Comparison of ENCODE assay signal across 21 mouse cellular contexts in the genomic region with DNA sequence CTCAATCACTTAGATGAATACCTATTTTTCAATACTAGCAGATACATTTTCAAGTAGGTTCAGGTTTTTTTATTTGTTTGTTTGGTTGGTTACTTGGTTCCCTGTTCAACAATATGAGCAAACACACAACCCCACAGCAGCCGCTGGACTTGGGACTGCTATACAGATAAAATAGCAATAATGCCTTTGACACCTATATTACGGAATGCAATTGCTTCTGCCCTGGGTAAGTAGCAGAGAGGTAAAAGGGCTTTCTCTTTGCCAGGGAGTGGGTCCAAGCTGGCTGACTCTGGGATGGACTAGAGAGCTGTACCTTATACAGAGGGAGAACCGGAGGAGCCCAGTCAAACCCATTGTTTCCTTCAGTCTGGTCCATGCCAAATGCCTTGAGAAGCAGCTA. TPM values are rescaled to one million over a fixed set of nuclear protein-coding genes. Genes with fewer than 3 reads are reported as not detected.
A peak's percentile ranks its signal among the peaks of the same experiment; 100 is the strongest.
DNase-seq lines count a peak whose midpoint lies in the region; ATAC-seq and TF ChIP-seq lines count a peak whose summit lies in the region.
"Had no signal": no experiment of that assay in that cellular context is flagged by ENCODE, and none has a peak within 500 bp of the region (broad histone marks: within the 10 kb centered on the region; RNA-seq: fewer than 3 reads in every experiment).

No protein-coding gene starts in this region.

- ATAC-seq in intestine, embryonic 15.5 days, result peak; percentile 58
- ATAC-seq in intestine, postnatal 0 days, result peak; percentile 79
- peak; percentile 43; the same call in 1 of the 2 replicates for ATAC-seq in stomach, postnatal 0 days (ENCODE audit: low FRiP score, low TSS enrichment)
- no peak for ATAC-seq in megakaryocyte progenitor cell, adult 5-6 weeks (replicated peaks; ENCODE audit: poor library complexity)
- ATAC-seq: activated CD4-positive, CD25-positive, alpha-beta regulatory T cell, adult 4 months; forebrain, embryonic 13.5 days; forebrain, embryonic 15.5 days; Patski had no signal

- H3K4me3 ChIP-seq in intestine, embryonic 15.5 days (replicated peaks), result no peak overlapping the region
- no peak overlapping the region for H3K4me3 ChIP-seq in intestine, postnatal 0 days (ENCODE audit: low read depth, low read length)
- H3K4me3 ChIP-seq in stomach, postnatal 0 days (ENCODE audit: low read depth, low read length), result no peak overlapping the region
- H3K4me3 ChIP-seq: embryonic facial prominence, embryonic 10.5 days; embryonic facial prominence, embryonic 12.5 days; forebrain, embryonic 13.5 days; forebrain, embryonic 15.5 days had no signal

- DNase-seq in stomach, postnatal 0 days (ENCODE audit: low spot score), result no peak
- no peak for DNase-seq in yolk sac, embryonic 10.5 days (ENCODE audit: low spot score)
- DNase-seq: adrenal gland, adult 8-10 months; adrenal gland, postnatal 14 days; adrenal gland, postnatal 36 days; B cell, adult 2 months; cerebellum, adult 11-12 months; cerebellum, adult 2 months; cerebellum, adult 9-10 months; cerebellum, postnatal 25 days had no signal

- no peak for TF ChIP-seq EP300 in stomach, postnatal 0 days (optimal IDR thresholded peaks at IDR 0.05)

- H3K27ac ChIP-seq in intestine, embryonic 15.5 days, result no peak overlapping the region
- H3K27ac ChIP-seq in intestine, postnatal 0 days (ENCODE audit: low read depth, low read length), result peak overlapping the region; percentile 42
- H3K27ac ChIP-seq in stomach, postnatal 0 days (replicated peaks), result no peak overlapping the region
- H3K27ac ChIP-seq: embryonic facial prominence, embryonic 10.5 days; embryonic facial prominence, embryonic 12.5 days; forebrain, embryonic 13.5 days; forebrain, embryonic 15.5 days had no signal

- no peak for TF ChIP-seq CTCF in intestine, postnatal 0 days (IDR thresholded peaks at IDR 0.05; ENCODE audit: low read depth)
- no peak for TF ChIP-seq CTCF in stomach, postnatal 0 days (IDR thresholded peaks at IDR 0.05; ENCODE audit: low read depth)

- 86% methylated on average over 3 of the region's 3 CpGs for WGBS in intestine, embryonic 15.5 days
- 48% methylated on average over 3 of the region's 3 CpGs for WGBS in intestine, postnatal 0 days
- 81% methylated on average over 3 of the region's 3 CpGs for WGBS in stomach, postnatal 0 days

- H3K9ac ChIP-seq in intestine, embryonic 15.5 days, result no peak overlapping the region
- H3K9ac ChIP-seq in intestine, postnatal 0 days (ENCODE audit: low read depth, low read length), result no peak overlapping the region
- H3K9ac ChIP-seq in stomach, postnatal 0 days (ENCODE audit: low read length), result no peak overlapping the region
- H3K9ac ChIP-seq: embryonic facial prominence, embryonic 12.5 days; forebrain, embryonic 13.5 days; forebrain, embryonic 15.5 days had no signal

- H3K4me1 ChIP-seq in intestine, embryonic 15.5 days (replicated peaks), result peaks cover 2% of the 10 kb centered on the region; the same call in 1 of the 2 replicates
- H3K4me1 ChIP-seq in intestine, postnatal 0 days (replicated peaks; ENCODE audit: control insufficient read depth, insufficient read depth, low read length), result peaks cover under 1% of the 10 kb centered on the region; the same call in 1 of the 2 replicates
- peaks cover 3% of the 10 kb centered on the region; the same call in 1 of the 2 replicates for H3K4me1 ChIP-seq in stomach, postnatal 0 days (replicated peaks; ENCODE audit: control insufficient read depth, insufficient read depth)

- H3K4me2 ChIP-seq in intestine, embryonic 15.5 days (replicated peaks), result no peak overlapping the region
- H3K4me2 ChIP-seq in intestine, postnatal 0 days (replicated peaks; ENCODE audit: low read depth), result no peak overlapping the region
- H3K4me2 ChIP-seq in stomach, postnatal 0 days (replicated peaks; ENCODE audit: low read depth), result no peak overlapping the region
- H3K4me2 ChIP-seq: embryonic facial prominence, embryonic 12.5 days; forebrain, embryonic 13.5 days; forebrain, embryonic 15.5 days had no signal

- H3K27me3 ChIP-seq in intestine, embryonic 15.5 days (replicated peaks), result no peaks in the 10 kb centered on the region
- H3K27me3 ChIP-seq in intestine, postnatal 0 days (replicated peaks; ENCODE audit: control insufficient read depth, insufficient read depth, low read length), result no peaks in the 10 kb centered on the region
- H3K27me3 ChIP-seq in stomach, postnatal 0 days (ENCODE audit: control insufficient read depth, insufficient read depth, low read length), result no peaks in the 10 kb centered on the region
- H3K27me3 ChIP-seq: CH12.LX; embryonic facial prominence, embryonic 12.5 days; forebrain, embryonic 13.5 days; forebrain, embryonic 15.5 days; Patski had no signal

- H3K36me3 ChIP-seq in intestine, embryonic 15.5 days, result no peaks in the 10 kb centered on the region
- H3K36me3 ChIP-seq in intestine, postnatal 0 days (ENCODE audit: control insufficient read depth, insufficient read depth), result peaks cover 15% of the 10 kb centered on the region
- H3K36me3 ChIP-seq in stomach, postnatal 0 days (ENCODE audit: control insufficient read depth, insufficient read depth, low read length), result peaks cover 9% of the 10 kb centered on the region
- H3K36me3 ChIP-seq: forebrain, embryonic 15.5 days had no signal

- no peaks in the 10 kb centered on the region for H3K9me3 ChIP-seq in intestine, embryonic 15.5 days
- H3K9me3 ChIP-seq in intestine, postnatal 0 days (ENCODE audit: control insufficient read depth), result no peaks in the 10 kb centered on the region
- no peaks in the 10 kb centered on the region for H3K9me3 ChIP-seq in stomach, postnatal 0 days (ENCODE audit: control insufficient read depth, low read length)
- H3K9me3 ChIP-seq: embryonic facial prominence, embryonic 10.5 days; embryonic facial prominence, embryonic 12.5 days; forebrain, embryonic 13.5 days; forebrain, embryonic 15.5 days; G1E had no signal

RNA-seq across cellular contexts. Expression of gene Jmjd1c, which starts 55.5 kb away (rescaled TPM):
- polyA plus RNA-seq in intestine, embryonic 15.5 days (2015; fragmentation: Nextera tagmentation; extraction: Ambion mirVana), result 33.5 and 36.2 TPM in 2 replicates
- polyA plus RNA-seq in intestine, postnatal 0 days (2015; fragmentation: Nextera tagmentation; extraction: Ambion mirVana), result 33.4 and 39.6 TPM in 2 replicates
- 28.8 and 30.7 TPM in 2 replicates for polyA plus RNA-seq in stomach, postnatal 0 days (2015; fragmentation: Nextera tagmentation; extraction: Ambion mirVana)
- 82.6 and 124 TPM in 2 replicates for total RNA-seq in megakaryocyte progenitor cell, adult 5-6 weeks (2015)
- total RNA-seq in megakaryocyte progenitor cell, adult 5-6 weeks (2017), result 49.5 and 79.8 TPM in 2 replicates

RNA-seq across cellular contexts. Expression of gene Reep3, which starts 56.3 kb away (rescaled TPM):
- 38.6 and 41.5 TPM in 2 replicates for polyA plus RNA-seq in intestine, embryonic 15.5 days (2015; fragmentation: Nextera tagmentation; extraction: Ambion mirVana)
- 77.4 and 81.2 TPM in 2 replicates for polyA plus RNA-seq in intestine, postnatal 0 days (2015; fragmentation: Nextera tagmentation; extraction: Ambion mirVana)
- 38.2 and 38.6 TPM in 2 replicates for polyA plus RNA-seq in stomach, postnatal 0 days (2015; fragmentation: Nextera tagmentation; extraction: Ambion mirVana)
- 25.3 and 28.7 TPM in 2 replicates for total RNA-seq in megakaryocyte progenitor cell, adult 5-6 weeks (2015)
- 12.1 and 12.2 TPM in 2 replicates for total RNA-seq in megakaryocyte progenitor cell, adult 5-6 weeks (2017)
